ENCODE assay signal across 8 mouse cellular contexts in genomic region chr7:4521231-4522003, GRCm38 (mm10). TPM values are rescaled to one million over a fixed set of nuclear protein-coding genes. Genes with fewer than 3 reads are reported as not detected.
DNase-seq lines count a peak whose midpoint lies in the region; ATAC-seq and TF ChIP-seq lines count a peak whose summit lies in the region.
"Had no signal": no experiment of that assay in that cellular context is flagged by ENCODE, and none has a peak within 500 bp of the region (broad histone marks: within the 10 kb centered on the region; RNA-seq: fewer than 3 reads in every experiment).

No protein-coding gene starts in this region.

- H3K36me3 ChIP-seq in ES-E14 (ENCODE audit: control insufficient read depth, insufficient read depth, low read length, poor library complexity, severe bottlenecking), result peaks cover 2% of the 10 kb centered on the region; the same call in 1 of the 2 replicates
- H3K36me3 ChIP-seq in embryonic facial prominence, embryonic 10.5 days (replicated peaks), result no peaks in the 10 kb centered on the region
- H3K36me3 ChIP-seq in hindbrain, embryonic 11.5 days (ENCODE audit: control insufficient read depth, insufficient read depth, low read length), result no peaks in the 10 kb centered on the region
- no peaks in the 10 kb centered on the region for H3K36me3 ChIP-seq in midbrain, embryonic 12.5 days

- peak overlapping the region; percentile 39 for H3K4me2 ChIP-seq in hindbrain, embryonic 11.5 days (replicated peaks; ENCODE audit: low read depth, low read length)
- peak overlapping the region; percentile 48 for H3K4me2 ChIP-seq in midbrain, embryonic 12.5 days (replicated peaks)

- in situ Hi-C loops in ES-E14 (cut with MboI; ENCODE audit: low sequenced_read_pairs in 2 of 2, unreplicated experiment in 2 of 2), result no loop called here

- H3K9me3 ChIP-seq in ES-E14 (ENCODE audit: control insufficient read depth, insufficient read depth, low read depth, low read length), result no peaks in the 10 kb centered on the region
- H3K9me3 ChIP-seq in embryonic facial prominence, embryonic 10.5 days, result 0 out of 2 replicates have a peak, but pooled peaks cover 3% of the 10 kb centered on the region
- H3K9me3 ChIP-seq in hindbrain, embryonic 11.5 days (ENCODE audit: control insufficient read depth, low read length), result no peaks in the 10 kb centered on the region
- H3K9me3 ChIP-seq in midbrain, embryonic 12.5 days, result no peaks in the 10 kb centered on the region
- H3K9me3 ChIP-seq: megakaryocyte, embryonic 14.5 days had no signal

- no peak for DNase-seq in ES-E14 (ENCODE audit: low read depth, low spot score)
- DNase-seq in embryonic facial prominence, embryonic 10.5 days (ENCODE audit: low spot score), result peak; percentile 66
- DNase-seq in hindbrain, embryonic 11.5 days (ENCODE audit: low spot score), result peak; percentile 39
- DNase-seq in adrenal gland, postnatal 36 days, result no peak
- no peak for DNase-seq in right cerebral cortex, postnatal 25 days
- DNase-seq in frontal cortex, postnatal 10 days (ENCODE audit: low spot score in 2 of 2), result no peak

- no peak overlapping the region for H3K9ac ChIP-seq in ES-E14 (ENCODE audit: insufficient read depth, low read depth, low read length, poor library complexity, severe bottlenecking)
- H3K9ac ChIP-seq in hindbrain, embryonic 11.5 days (ENCODE audit: low read depth, low read length), result no peak overlapping the region
- no peak overlapping the region; the same call in 1 of the 2 replicates for H3K9ac ChIP-seq in midbrain, embryonic 12.5 days (replicated peaks)

- peaks cover 3 to 19% of the 10 kb centered on the region in 2 experiments; a peak in 2 of 4 replicates for H3K4me1 ChIP-seq in ES-E14 (ENCODE audit: control insufficient read depth in 2 of 2, insufficient read depth in 2 of 2, low read length in 2 of 2, poor library complexity in 1 of 2)
- peaks cover 24% of the 10 kb centered on the region for H3K4me1 ChIP-seq in embryonic facial prominence, embryonic 10.5 days
- no peaks in the 10 kb centered on the region; the same call in 1 of the 2 replicates for H3K4me1 ChIP-seq in hindbrain, embryonic 11.5 days (replicated peaks; ENCODE audit: control insufficient read depth, insufficient read depth, low read length)
- peaks cover 16% of the 10 kb centered on the region for H3K4me1 ChIP-seq in midbrain, embryonic 12.5 days

- 31% methylated on average over 32 of the region's 32 CpGs for WGBS in embryonic facial prominence, embryonic 10.5 days
- WGBS in hindbrain, embryonic 11.5 days, result 27% methylated on average over 29 of the region's 32 CpGs
- 36% methylated on average over 31 of the region's 32 CpGs for WGBS in midbrain, embryonic 12.5 days

- no peak overlapping the region for H3K27ac ChIP-seq in ES-E14 (ENCODE audit: insufficient read depth, low read depth, low read length, poor library complexity, severe bottlenecking)
- H3K27ac ChIP-seq in embryonic facial prominence, embryonic 10.5 days (replicated peaks), result no peak overlapping the region
- H3K27ac ChIP-seq in hindbrain, embryonic 11.5 days (ENCODE audit: low read depth, low read length), result no peak overlapping the region
- H3K27ac ChIP-seq in midbrain, embryonic 12.5 days (replicated peaks), result no peak overlapping the region

- no peak; the same call in 1 of the 2 replicates for ATAC-seq in hindbrain, embryonic 11.5 days (ENCODE audit: low FRiP score)
- no peak for ATAC-seq in midbrain, embryonic 12.5 days (ENCODE audit: low FRiP score, low read depth)

- H3K4me3 ChIP-seq in ES-E14 (ENCODE audit: insufficient read depth in 1 of 2, low read depth in 1 of 2, low read length in 2 of 2, poor library complexity in 1 of 2, severe bottlenecking in 1 of 2), result peak overlapping the region; percentile 2 to 41; a peak in 3 of 4 replicates
- H3K4me3 ChIP-seq in embryonic facial prominence, embryonic 10.5 days, result peak overlapping the region; percentile 49
- peak overlapping the region; percentile 10; the same call in 1 of the 2 replicates for H3K4me3 ChIP-seq in hindbrain, embryonic 11.5 days (ENCODE audit: low read depth, low read length)
- H3K4me3 ChIP-seq in midbrain, embryonic 12.5 days, result peak overlapping the region; percentile 22; the same call in 1 of the 2 replicates
- H3K4me3 ChIP-seq: megakaryocyte, embryonic 14.5 days had no signal

- H3K27me3 ChIP-seq in embryonic facial prominence, embryonic 10.5 days (replicated peaks; ENCODE audit: low read depth, poor library complexity, severe bottlenecking), result peaks cover 29% of the 10 kb centered on the region
- H3K27me3 ChIP-seq in hindbrain, embryonic 11.5 days (ENCODE audit: control insufficient read depth, insufficient read depth, low read length), result 0 out of 2 replicates have a peak, but pooled peaks cover 2% of the 10 kb centered on the region
- peaks cover 26% of the 10 kb centered on the region for H3K27me3 ChIP-seq in midbrain, embryonic 12.5 days

TF ChIP-seq in ES-E14, 5 proteins besides CTCF, POLR2A, EP300 and RAD21:
- no peak for TF ChIP-seq CHD2 (IDR thresholded peaks at IDR 0.05; ENCODE audit: low read depth, low read length)
- TF ChIP-seq HCFC1 (IDR thresholded peaks at IDR 0.05; ENCODE audit: borderline replicate concordance, insufficient read depth, low read length), result no peak
- no peak for TF ChIP-seq MAFK (IDR thresholded peaks at IDR 0.05; ENCODE audit: insufficient read depth, low read depth, low read length)
- TF ChIP-seq ZNF384 (IDR thresholded peaks at IDR 0.05; ENCODE audit: low read depth, low read length), result no peak
- TF ChIP-seq ZC3H11A (IDR thresholded peaks at IDR 0.05; ENCODE audit: borderline replicate concordance, low read depth, low read length), result no peak
TF ChIP-seq in ES-E14: peak in this region for 0.

RNA-seq across cellular contexts. Expression of gene Tnni3, which starts 2.6 kb away (rescaled TPM):
- total RNA-seq in ES-E14 (2012; rRNA removed), result 7.8 and 17.9 TPM in 2 replicates
- polyA plus RNA-seq in embryonic facial prominence, embryonic 10.5 days (2016; fragmentation: Nextera tagmentation; extraction: Ambion mirVana), result 2.7 and 3.6 TPM in 2 replicates
- polyA plus RNA-seq in hindbrain, embryonic 11.5 days (2014; fragmentation: Nextera tagmentation; extraction: Ambion mirVana), result 1.8 and 2.5 TPM in 2 replicates
- polyA plus RNA-seq in midbrain, embryonic 12.5 days (2016; fragmentation: Nextera tagmentation; extraction: Ambion mirVana), result 1.9 and 3.3 TPM in 2 replicates
- total RNA-seq in adrenal gland, postnatal 36 days (2021), result under 1 TPM; 0.56 to 0.76 TPM

RNA-seq across cellular contexts. Expression of gene Tnnt1, which starts 5.2 kb away (rescaled TPM):
- 6.3 and 8.4 TPM in 2 replicates for total RNA-seq in ES-E14 (2012; rRNA removed)
- polyA plus RNA-seq in embryonic facial prominence, embryonic 10.5 days (2016; fragmentation: Nextera tagmentation; extraction: Ambion mirVana), result 8.3 and 10.4 TPM in 2 replicates
- polyA plus RNA-seq in hindbrain, embryonic 11.5 days (2014; fragmentation: Nextera tagmentation; extraction: Ambion mirVana), result 18.1 and 27.4 TPM in 2 replicates
- polyA plus RNA-seq in midbrain, embryonic 12.5 days (2016; fragmentation: Nextera tagmentation; extraction: Ambion mirVana), result 10.9 and 11.1 TPM in 2 replicates
- 1 to 10 TPM; 1.0 to 1.8 TPM for total RNA-seq in adrenal gland, postnatal 36 days (2021)

RNA-seq across cellular contexts. Expression of gene Dnaaf3, which starts 10.8 kb away (rescaled TPM):
- total RNA-seq in ES-E14 (2012; rRNA removed), result 3.1 and 6.3 TPM in 2 replicates
- polyA plus RNA-seq in embryonic facial prominence, embryonic 10.5 days (2016; fragmentation: Nextera tagmentation; extraction: Ambion mirVana), result 1.9 and 3.0 TPM in 2 replicates
- polyA plus RNA-seq in hindbrain, embryonic 11.5 days (2014; fragmentation: Nextera tagmentation; extraction: Ambion mirVana), result 1.2 and 1.3 TPM in 2 replicates
- 1.9 and 2.1 TPM in 2 replicates for polyA plus RNA-seq in midbrain, embryonic 12.5 days (2016; fragmentation: Nextera tagmentation; extraction: Ambion mirVana)
- 1 to 10 TPM in 1 of 2 experiments, under 1 TPM in 1; 0.70 to 1.2 TPM for total RNA-seq in adrenal gland, postnatal 36 days (2021)

RNA-seq across cellular contexts. Expression of gene Ppp1r12c, which starts 19.9 kb away (rescaled TPM):
- 83.2 and 126 TPM in 2 replicates for total RNA-seq in ES-E14 (2012; rRNA removed)
- 35.5 and 40.5 TPM in 2 replicates for polyA plus RNA-seq in embryonic facial prominence, embryonic 10.5 days (2016; fragmentation: Nextera tagmentation; extraction: Ambion mirVana)
- polyA plus RNA-seq in hindbrain, embryonic 11.5 days (2014; fragmentation: Nextera tagmentation; extraction: Ambion mirVana), result 38.8 and 44.0 TPM in 2 replicates
- polyA plus RNA-seq in midbrain, embryonic 12.5 days (2016; fragmentation: Nextera tagmentation; extraction: Ambion mirVana), result 61.2 and 67.3 TPM in 2 replicates
- 100 to 1,000 TPM in 1 of 2 experiments, 10 to 100 TPM in 1; 74.6 to 112 TPM for total RNA-seq in adrenal gland, postnatal 36 days (2021)

RNA-seq across cellular contexts. Expression of gene Syt5, which starts 25.9 kb away (rescaled TPM):
- 3.0 and 8.7 TPM in 2 replicates for total RNA-seq in ES-E14 (2012; rRNA removed)
- polyA plus RNA-seq in embryonic facial prominence, embryonic 10.5 days (2016; fragmentation: Nextera tagmentation; extraction: Ambion mirVana), result 4.3 and 5.6 TPM in 2 replicates
- 14.3 and 15.2 TPM in 2 replicates for polyA plus RNA-seq in hindbrain, embryonic 11.5 days (2014; fragmentation: Nextera tagmentation; extraction: Ambion mirVana)
- polyA plus RNA-seq in midbrain, embryonic 12.5 days (2016; fragmentation: Nextera tagmentation; extraction: Ambion mirVana), result 30.9 and 33.8 TPM in 2 replicates
- 1 to 10 TPM; 6.4 to 9.5 TPM for total RNA-seq in adrenal gland, postnatal 36 days (2021)

Comparison
In these comparisons a context has a peak if more than half of its experiments do, and no peak if none do; other contexts are left out.
1. DNase-seq: peak in embryonic facial prominence, embryonic 10.5 days (single experiment) and hindbrain, embryonic 11.5 days (single experiment); none in ES-E14 (single experiment), adrenal gland, postnatal 36 days (0 of 2), right cerebral cortex, postnatal 25 days (single experiment) and frontal cortex, postnatal 10 days (0 of 2).
2. Peak in every context shown above with its lines, with median percentiles within 50 percentile points of each other: H3K4me3 ChIP-seq.